Mouse (Mus musculus) adrenal gland, adult (tissue): Measurements from ENCODE around the gene Plpp2.

ENCODE experiments used
- DNase-seq, 2 experiments: peaks; one replicate each; pipeline ENCODE4 v3.0.0; 2022 to 2023; ENCODE audit warnings: low spot score in 1 of 2; ENCODE audit not compliant: inconsistent age in 2 of 2

The Plpp2 gene

GRCm38 (mm10) chr10:79550366-79550765 lies 16.8 kb upstream of the Plpp2 start:
- peak in 1 of 2 experiments; percentile 18 for DNase-seq

DNA sequence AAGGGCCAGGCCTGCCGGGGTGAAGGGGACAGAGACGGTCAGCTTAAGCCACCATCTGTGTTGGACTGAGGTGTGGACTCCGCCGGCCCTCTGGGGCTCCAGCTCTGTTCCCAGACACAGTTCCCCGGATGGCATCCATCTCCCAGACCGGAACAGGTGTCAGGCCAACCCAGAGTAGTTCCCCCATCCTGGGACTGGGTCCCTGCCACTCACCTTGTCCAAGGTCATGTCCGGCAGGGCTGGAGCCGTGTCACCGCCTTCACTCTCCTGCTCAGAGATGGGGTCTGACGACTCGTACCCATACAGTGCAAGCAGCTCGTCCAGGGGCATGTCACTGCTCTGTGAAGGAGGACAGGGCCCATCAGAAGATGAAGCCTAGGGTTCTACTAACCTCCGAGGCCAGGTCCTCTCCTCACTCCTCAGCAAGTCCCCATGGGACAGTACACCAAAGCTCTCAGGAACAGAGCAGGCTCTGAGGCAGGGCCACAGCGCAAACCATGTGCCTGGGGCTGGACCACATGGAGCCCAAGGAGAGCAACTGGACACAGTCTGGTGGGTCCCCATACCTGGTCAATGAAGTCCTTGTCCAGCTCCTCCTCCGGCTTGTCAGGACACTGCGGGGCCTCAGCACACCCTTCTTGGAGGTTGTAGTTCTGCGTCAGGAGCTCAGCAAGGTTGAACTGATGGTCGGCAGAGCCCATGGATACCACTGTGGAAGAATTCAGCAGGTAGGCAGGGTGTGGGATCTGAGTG lies 15.6 kb upstream of the Plpp2 start:
- DNase-seq, result peak in 1 of 2 experiments; percentile 17

DNA sequence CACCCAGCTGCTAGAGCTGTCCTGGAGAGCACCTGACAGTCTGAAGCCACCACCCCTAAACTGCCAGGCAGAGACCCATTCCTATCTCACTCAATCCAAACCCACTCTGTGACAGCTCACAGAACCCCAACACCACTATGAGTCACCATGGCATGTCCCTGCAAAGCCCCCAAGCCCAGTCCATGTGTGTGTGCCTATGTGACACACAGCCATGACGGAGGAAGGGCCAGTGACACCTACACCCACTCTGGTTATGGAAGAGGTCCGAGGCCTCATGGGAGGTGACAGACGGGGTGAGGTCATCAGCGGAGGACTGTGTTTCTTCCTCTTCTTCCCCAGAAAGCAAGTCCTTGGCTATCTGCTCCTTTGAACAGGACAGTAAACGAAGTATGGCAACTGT lies 14.9 kb upstream of the Plpp2 start:
- peak in 1 of 2 experiments; percentile 17 for DNase-seq

DNA sequence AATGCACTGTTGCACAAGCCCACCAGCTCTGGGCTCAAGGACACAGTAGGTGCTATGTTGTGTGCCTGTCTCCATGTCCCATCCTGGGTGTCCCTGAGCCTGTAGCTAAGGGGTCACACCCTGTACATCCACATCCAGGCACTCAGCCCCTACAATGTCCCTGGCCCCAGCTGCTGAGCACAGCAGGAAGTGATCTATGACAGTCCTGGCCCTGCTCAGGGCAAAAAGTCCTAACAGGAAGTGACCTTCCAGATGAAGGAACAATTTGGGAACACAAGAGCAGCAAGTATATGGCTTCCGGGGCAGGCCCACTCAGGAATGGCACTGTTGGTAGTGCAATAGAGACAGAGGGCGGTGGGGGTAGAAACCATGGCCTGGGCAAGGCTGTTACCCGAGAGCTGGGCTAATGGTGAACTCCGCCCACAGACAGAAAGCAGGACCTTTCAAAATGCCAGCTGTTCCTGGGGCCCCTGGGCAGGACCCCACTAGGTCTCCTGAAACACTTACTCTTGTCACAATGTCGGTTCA lies 13.6 kb upstream of the Plpp2 start:
- peak in 1 of 2 experiments; percentile 18 for DNase-seq

DNA sequence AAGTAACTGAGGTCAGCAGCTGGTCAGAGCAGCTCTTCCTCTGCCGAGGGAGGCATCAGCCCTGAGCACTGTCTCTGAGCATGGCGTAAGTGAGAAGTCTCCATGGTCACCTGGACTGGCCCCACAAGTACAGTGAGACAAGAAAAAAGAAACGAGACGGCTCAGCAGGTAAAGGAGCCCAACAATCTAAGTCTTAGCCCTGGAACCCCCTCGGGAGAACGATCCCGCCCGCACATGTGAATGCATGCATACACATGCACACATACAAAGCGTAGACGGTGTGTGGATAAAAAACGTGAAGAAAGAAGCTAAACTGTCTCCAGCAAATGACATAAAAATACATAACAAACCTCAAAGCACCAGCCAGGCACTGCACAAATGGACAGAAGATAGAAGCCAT lies 12.9 kb upstream of the Plpp2 start:
- no peak for DNase-seq

DNA sequence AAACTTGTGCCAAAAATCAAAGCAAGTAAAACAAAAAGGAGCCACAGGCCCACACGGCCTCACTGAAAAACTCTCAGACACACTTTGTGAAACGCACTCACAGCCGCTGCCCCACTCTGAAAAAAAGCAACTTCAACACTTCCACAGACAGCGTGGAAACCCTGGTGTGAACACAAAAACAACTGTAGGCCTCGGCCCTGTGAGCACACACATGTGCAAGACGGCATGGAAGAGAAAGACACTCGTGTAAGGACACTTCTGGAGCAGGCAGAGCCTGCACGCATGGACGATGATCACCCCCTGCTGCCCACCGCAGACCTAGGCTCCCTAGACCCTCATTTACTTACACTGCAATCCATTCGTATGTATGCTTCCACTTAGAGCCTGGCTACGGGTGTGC lies 12.3 kb upstream of the Plpp2 start:
- no peak for DNase-seq

GRCm38 (mm10) chr10:79544631-79545030 lies 11.0 kb upstream of the Plpp2 start:
- DNase-seq, result no peak

DNA sequence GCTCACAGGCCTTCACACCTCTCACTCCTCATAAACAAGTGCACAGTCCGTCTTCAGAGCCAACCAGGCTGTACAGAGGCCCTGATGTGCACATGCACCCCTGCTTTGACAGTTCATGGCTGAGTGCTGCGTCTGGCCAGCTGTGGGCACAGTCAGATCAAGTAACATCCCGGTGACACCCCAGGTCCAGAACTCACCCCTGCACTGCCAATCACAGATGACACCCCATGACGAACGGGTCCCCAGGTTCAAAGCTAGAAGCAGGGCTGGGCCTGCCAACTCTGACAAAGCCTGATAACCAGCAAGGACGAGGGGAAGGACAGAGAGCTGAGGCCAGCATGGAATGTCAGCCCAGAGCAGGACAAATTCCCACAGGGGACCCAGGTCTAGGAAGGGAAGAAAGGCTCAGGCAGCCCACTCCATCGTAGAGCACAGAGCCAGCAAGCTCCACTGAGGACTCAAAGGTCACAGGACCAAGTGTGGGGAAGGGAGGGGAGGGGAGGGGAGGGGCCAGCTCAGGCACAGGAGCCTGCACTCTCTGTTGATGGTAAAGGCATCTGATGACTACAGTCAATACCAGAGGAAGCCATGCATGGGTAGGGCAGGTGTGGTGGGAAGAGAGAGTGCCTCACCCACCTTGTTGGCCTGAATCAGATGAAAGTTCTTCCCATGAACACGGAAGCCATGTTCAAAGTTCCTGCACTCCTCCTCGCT lies 10.4 kb upstream of the Plpp2 start:
- peak; percentile 38 to 81 for DNase-seq

- peak; percentile 3 to 21 for DNase-seq
Measured at GRCm38 (mm10) chr10:79542171-79542570, 8.6 kb upstream of the Plpp2 start.

- DNase-seq, result peak; percentile 7 to 19
Measured at GRCm38 (mm10) chr10:79541522-79541921, 7.9 kb upstream of the Plpp2 start.

GRCm38 (mm10) chr10:79540746-79541145 lies 7.2 kb upstream of the Plpp2 start:
- peak; percentile 6 to 18 for DNase-seq

DNA sequence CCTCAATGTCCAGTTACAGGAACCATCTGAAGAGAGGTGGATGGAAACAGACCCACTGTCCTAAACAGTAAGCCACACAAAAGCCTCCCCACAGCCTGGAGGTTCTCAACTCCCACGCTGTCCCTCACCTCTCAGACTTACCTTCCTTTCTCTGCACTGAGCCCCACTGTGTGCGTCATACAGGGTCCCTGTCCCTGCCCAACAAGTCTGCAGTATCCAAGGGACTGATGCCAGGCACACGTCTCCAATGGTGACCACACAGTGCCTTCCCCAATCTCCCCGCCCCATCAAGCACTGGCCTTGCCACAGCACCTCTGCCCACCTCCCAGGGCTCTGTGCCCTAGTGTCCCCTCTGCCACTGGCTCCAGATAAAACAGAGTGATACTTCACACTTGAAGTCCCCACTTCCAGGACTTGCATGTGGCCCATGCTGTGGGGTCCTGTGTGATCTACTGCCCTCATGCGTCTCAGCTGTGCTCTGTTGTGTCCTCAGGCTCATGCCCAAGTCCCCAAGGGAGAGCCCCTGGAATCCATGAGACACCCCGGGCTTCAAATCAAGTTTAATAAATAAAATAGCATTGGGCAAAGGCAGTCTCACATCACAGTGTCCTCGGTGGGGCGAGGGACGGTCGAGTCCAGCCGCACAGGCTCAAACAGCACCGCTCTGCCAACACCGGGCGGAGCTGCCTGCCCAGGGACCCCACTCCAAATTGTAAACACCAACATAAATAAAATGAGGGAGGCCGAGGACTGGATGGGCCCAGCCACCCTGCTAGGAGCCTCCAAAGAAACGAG lies 6.3 kb upstream of the Plpp2 start:
- DNase-seq, result peak in 1 of 2 experiments; percentile 22

- DNase-seq, result no peak
Measured at GRCm38 (mm10) chr10:79538873-79539272, 5.3 kb upstream of the Plpp2 start.

DNA sequence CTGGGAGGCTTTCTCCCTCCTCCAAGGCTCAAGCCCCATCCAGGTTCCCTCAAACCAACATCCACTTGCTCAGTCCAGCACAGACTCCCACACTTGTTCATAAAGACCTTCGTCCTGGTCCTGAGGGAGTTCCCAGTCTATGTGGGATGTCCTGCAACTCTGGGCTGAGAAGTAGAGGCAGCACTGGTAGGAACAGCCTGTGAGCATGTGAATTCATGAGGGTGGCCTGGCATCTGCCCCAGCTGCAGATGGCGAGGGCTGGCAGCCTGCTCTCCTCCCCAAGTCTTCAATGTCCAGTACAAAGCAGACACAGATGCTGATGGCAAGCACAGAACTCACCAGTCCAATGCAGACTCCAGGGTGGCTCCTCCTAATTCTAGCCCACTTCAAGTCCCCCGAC lies 4.7 kb upstream of the Plpp2 start:
- DNase-seq, result peak in 1 of 2 experiments; percentile 31

GRCm38 (mm10) chr10:79537781-79538180 lies 4.2 kb upstream of the Plpp2 start:
- DNase-seq, result no peak

- no peak for DNase-seq
Measured at GRCm38 (mm10) chr10:79537271-79537670, 3.7 kb upstream of the Plpp2 start.

DNA sequence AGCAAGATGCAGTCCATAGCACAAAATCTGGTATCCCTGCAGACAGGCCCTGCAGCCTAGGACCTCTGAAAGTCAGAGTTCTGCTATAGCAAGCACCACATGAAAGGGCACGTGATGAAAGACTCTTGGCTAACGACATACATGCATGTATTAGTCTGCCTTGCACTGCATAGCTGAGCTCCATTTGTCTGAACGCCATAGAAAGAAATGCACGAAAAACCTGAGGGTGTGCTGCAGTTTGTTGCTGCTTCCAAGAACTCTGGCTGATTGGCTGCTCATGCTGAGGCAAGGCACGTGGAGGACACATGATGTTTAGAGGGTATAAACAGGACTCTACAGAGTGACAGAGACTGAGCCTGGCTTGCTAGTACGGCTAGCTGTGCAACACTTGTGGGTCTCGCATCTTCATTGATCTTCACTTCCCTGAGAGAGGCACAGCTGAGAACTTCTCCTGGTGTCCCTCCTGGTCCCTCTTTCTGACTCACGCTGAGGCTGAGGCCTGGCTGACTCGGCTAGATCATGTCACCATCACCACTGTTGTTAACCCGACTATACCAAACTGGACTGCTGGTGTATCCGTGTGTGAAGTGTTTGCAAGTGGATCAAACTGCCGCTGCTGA lies 3.0 kb upstream of the Plpp2 start:
- DNase-seq, result peak in 1 of 2 experiments; percentile 22

- peak in 1 of 2 experiments; percentile 16 for DNase-seq
Measured at GRCm38 (mm10) chr10:79535431-79535830, 1.8 kb upstream of the Plpp2 start.

- DNase-seq, result peak in 1 of 2 experiments; percentile 40
Measured at GRCm38 (mm10) chr10:79534426-79534825, 830 bp upstream of the Plpp2 start.

DNA sequence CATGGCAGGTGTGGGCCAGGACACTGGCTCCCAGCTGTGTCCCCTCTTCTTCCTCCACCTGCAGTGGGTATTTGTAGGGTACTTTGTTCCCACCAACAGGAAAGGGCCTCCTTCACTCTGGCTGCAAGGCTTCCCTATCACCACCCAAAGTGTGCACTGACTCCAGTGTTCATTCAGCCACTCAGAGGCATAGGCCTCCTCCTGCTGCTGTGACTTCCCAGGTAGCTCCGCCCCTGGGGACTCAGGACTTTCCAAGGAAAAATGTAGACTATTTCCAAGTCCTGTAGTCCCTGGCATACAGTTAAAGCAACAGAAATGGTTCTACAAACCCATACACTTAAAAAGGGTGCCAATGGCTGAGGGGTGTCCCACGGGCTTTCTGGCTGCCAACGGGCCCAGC lies 918 bp downstream of the Plpp2 start:
- DNase-seq, result no peak

- DNase-seq, result peak in 1 of 2 experiments; percentile 22
Measured at GRCm38 (mm10) chr10:79531593-79531992, 2.0 kb downstream of the Plpp2 start.
